Mouse (Mus musculus) retina, postnatal 1 day (tissue): ENCODE measurements around the gene 4931414P19Rik.
"Not testable (repeated sequence)": the region's sequence is repeated elsewhere in the genome, so short reads cannot be mapped to it uniquely, and the experiment has no call there.

ENCODE experiments used
- DNase-seq: peaks from one replicate; pipeline ENCODE4 v3.0.0-alpha.2; 2012

The 4931414P19Rik gene

DNA sequence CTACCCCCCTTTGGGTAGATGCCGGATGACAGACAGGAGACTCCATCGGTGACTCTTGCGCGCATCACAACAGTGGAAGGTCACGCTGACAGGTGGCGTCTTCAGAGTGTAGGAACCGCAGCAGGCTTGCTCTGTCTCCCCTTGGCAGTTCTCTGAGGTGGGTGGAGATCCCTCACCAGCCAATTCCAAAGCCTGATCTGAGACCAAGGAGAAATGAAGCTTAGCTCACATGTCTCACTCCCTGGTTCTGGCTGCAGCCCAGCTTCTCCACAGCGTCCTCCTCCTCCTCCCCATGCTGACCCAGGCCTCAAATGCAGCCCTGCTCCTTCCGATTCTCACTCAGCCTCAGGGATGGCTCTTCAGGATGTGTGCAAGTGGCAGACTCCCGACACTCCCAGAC lies 19.2 kb upstream of the 4931414P19Rik start:
- no peak for DNase-seq

GRCm38 (mm10) chr14:54623334-54623733 lies 17.5 kb upstream of the 4931414P19Rik start:
- no peak for DNase-seq

DNA sequence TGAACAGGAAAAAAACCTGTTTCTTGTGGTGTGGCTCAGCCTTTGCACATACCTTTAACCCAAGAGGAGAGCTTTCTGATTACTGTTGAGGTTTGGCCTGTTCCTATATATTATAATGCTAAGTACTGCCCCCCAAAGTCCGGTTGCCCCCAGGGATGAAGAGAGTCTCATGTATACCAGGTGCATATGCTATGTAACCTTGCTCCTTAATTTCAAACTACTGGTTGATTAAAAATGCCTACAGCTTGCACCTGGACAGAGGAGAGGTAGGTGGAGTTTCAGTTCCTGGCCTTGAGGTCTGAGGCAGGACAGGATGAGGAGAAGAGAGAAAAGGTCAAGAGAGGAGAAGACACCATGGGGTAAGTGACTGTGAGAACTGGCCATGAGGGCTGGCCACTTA lies 15.3 kb upstream of the 4931414P19Rik start, which contains the start of gene Psmb11:
Psmb11 (plus strand) TSS at position 301 of the 400 bp plus-strand sequence.
- no peak for DNase-seq

DNA sequence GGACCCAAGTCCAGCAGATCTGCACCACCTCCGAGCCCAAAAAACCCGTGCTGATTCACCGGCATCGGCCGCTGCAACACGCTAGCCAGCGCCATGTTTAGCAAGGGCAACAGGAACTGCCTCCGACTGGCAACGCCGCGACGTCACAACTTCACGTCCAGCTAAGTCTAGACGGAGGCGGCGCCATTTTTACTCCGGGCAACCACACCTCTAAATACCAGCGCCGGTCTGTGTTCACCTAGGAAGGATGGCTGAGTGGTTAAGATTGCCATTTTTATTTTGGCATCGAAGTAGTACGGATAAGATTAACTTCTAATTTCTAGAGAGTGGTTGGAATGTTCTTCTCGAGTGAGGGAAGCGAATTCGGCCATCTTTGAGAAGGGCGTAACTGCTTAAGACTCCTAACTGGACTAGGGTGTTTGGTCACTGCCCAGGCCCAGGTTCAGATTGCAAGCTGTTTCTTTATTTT lies 12.1 kb upstream of the 4931414P19Rik start, which contains the start of gene Psmb5:
Psmb5 (minus strand) TSS at position 126 of the 469 bp plus-strand sequence.
- DNase-seq: peak; percentile 95

- DNase-seq: no peak
Measured at GRCm38 (mm10) chr14:54617152-54617896, 11.5 kb upstream of the 4931414P19Rik start.

- DNase-seq: no peak
Measured at GRCm38 (mm10) chr14:54616226-54616825, 10.5 kb upstream of the 4931414P19Rik start.

- not testable (repeated sequence) for DNase-seq
Measured at GRCm38 (mm10) chr14:54614130-54614529, 8.3 kb upstream of the 4931414P19Rik start.

DNA sequence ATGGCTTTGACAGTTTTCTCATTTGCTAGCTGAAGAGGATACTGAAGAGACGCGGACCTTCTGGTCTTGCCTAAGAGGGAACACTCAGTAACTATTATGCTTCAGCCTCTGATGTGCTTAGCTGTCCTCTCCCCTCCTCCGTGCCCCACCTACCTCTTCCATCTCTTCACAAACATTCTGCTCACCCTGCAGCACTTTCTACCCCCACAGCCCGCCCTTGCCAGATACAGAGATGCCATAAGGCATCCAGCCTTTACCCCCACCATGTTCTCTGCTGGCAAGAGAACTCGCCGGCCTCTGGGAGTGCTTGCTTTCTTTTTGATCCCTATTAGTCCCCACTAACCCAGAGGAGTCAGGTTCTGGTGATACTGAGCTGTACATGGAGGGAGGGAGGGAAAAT lies 4.9 kb upstream of the 4931414P19Rik start:
- peak; percentile 41 for DNase-seq

GRCm38 (mm10) chr14:54609962-54610361 lies 4.2 kb upstream of the 4931414P19Rik start:
- peak; percentile 62 for DNase-seq

DNA sequence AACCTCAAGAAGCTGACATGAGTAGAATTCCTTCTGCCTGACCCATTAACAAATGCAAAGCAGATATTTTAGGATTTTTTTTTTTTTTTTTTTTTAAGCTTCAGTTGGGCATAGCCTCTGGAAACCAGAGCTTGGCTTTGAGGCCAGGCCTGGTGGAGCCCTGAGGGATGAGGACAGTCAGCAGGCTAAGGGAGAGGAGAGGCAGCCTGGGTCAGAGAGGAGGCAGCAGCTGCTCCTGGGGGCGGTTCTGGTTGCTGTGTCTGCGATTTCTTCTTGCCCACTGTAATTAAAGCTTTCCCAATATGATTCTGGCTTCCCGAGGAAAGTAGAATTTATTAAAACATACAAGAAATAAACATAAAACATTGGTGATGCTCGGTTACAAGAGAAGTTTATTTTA lies 3.5 kb upstream of the 4931414P19Rik start:
- no peak for DNase-seq

DNA sequence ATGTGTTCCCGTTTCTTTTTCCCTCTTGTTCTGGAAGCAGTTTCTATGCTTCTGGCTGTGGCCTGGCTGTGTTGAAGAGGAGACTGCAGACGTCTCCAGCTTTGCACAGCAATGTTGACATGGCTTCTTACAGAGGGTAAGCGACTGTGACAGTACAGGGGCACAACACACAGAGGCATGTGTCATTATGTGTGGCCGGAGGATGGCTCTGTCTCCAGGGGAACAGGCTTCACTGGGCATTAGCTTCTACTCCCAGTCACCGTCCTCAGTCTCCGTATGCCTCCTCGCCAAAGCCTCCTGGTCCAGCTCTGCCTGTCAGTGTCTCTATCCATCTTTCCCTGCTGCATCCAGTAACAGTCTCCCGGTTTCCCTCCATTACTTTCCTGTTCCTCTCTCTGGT lies 1.4 kb upstream of the 4931414P19Rik start:
- DNase-seq: peak; percentile 68

GRCm38 (mm10) chr14:54603686-54604085 lies 2.1 kb downstream of the 4931414P19Rik start:
- no peak for DNase-seq

- DNase-seq: peak; percentile 99
Measured at GRCm38 (mm10) chr14:54603038-54603654, 2.6 kb downstream of the 4931414P19Rik start.

- DNase-seq: no peak
Measured at GRCm38 (mm10) chr14:54602613-54603012, 3.2 kb downstream of the 4931414P19Rik start.

DNA sequence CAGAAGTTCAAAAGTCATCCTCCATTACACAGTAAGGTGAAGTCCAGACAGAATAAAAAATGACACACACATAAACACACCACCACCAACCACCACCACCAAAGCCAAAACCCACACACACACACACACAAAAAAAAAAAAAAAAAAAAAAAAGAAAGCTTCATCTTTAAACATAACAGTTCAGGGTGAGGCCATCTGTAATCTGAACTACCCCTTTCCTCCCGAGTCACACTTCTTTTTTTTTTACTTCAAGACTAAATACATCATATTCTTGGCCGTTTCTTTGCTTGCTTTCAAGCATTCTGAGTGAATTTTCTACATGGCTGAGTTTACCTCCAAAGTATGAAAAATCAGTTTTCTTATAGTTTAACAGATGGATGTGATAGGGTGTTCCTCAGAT lies 4.2 kb downstream of the 4931414P19Rik start:
- DNase-seq: no peak

DNA sequence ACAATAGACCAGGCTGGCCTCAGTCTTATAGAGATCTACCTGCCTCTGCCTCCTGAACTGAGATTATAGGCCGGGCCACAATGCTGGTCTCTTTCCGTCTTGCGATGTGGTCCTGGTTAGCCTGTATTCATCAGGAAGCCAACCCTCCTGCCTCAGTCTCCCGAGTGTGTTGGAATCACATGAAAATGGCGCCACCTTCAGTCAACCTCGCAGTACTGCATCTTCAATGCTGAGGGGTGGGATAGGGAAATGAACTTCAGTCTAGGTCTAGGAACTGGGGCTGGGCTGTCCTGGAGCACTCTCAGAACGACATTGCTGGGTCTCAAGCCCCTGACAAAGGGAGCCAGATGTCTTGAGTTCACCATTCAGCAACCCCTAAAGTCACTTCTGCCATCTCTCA lies 8.7 kb downstream of the 4931414P19Rik start:
- DNase-seq: no peak

DNA sequence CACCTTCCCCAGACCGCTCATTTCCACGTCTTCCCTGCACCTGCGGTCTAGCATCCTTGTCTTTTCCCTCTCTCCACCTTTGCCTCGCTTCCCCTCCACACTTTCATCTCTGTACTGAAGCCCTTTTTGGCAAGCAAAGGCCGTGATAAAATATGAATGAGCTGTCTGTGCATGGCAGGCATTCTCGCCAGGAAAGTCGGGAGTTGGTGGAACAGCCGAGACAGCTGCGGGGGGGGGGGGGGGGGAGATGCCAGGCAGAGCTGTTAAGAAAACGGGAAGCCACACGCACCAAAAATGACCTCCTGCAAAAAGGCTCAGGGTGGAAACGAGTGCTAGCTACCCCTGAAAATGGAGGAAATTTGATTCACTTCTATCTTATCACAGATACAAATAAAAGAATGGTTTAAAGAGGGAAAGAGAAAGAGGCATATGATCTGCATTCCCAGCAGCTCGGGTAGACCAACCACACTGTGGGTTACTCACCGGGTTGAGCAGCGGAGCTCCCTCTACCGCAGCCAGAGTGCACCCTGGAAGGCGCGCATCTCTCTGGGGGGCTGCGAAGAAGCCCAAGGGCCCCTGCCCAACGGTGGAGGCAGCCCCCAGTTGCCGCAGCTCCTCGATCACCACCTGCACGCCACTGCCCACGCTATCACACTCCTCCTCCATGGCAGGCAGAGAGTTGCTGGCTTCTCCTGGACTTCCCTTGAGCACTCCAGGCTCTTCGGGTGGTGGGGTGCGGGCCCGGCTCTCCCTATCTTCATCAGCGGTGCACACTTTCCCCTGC lies 11.0 kb downstream of the 4931414P19Rik start:
- no peak for DNase-seq

DNA sequence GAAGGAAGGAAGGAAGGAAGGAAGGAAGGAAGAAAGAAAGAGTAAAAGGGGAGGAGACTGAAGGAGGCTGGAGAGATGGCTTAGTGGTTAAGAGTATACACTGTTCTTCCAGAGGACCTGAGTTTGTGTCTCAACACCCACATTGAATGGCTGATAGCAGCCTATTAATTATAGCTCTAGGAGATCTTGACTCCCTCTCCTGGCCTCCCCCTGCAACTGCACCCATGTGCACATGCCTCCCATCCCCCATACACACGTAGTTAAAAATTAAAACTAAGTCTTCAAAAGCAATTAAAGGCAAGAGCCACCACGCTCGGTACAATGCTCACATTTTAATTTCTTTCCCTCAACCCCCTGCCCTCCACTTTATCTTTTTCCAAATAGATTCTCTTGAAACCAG lies 11.7 kb downstream of the 4931414P19Rik start:
- DNase-seq: no peak

- no peak for DNase-seq
Measured at GRCm38 (mm10) chr14:54592319-54592934, 13.4 kb downstream of the 4931414P19Rik start.

DNA sequence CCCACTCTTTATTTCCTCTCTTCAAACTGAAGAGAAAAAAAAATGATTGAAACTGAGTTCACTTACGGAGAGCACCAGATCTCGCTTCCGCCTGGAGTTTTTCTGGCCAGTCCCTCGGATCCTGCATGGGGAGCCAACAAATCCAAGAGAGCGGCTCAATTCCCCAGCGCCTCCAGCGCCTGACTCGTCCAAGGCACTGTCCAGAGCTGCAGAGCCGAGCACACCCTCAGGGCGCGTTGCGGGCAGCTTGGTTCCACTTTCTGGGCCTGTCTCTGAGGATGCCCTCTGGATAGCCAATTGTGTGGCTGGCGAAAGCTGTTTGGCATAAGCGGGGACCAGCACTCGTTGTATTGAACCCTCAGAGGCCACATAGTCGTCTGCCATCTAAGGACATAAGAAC lies 14.7 kb downstream of the 4931414P19Rik start:
- DNase-seq: no peak

GRCm38 (mm10) chr14:54583681-54584338 lies 22.0 kb downstream of the 4931414P19Rik start:
- peak; percentile 82 for DNase-seq

- DNase-seq: no peak
Measured at GRCm38 (mm10) chr14:54582536-54582935, 23.3 kb downstream of the 4931414P19Rik start.
